Mouse (Mus musculus) megakaryocyte progenitor cell, adult 5-6 weeks (primary cell): ENCODE results near the gene 3110040N11Rik. TPM values are rescaled to one million over a fixed set of nuclear protein-coding genes. Genes with fewer than 3 reads are reported as not detected.

Experiments used
- ATAC-seq: replicated peaks from 2 replicates; pipeline ENCODE4 v1.8.0; 2016; ENCODE audit warnings: mild to moderate bottlenecking, moderate TSS enrichment, inconsistent platforms; ENCODE audit not compliant: poor library complexity
- total RNA-seq, 2 experiments: library from RNA; stranded (forward) in 1 of 2; stranded (reverse) in 1 of 2; fragments of 157-497, 149-512 nt in 1 of 2; fragments of 200-1000 nt in 1 of 2; gene quantifications; 2 replicates each; pipeline versions ENCODE4 v1.2.3 to v1.2.4; 2015 to 2017

Gene 3110040N11Rik
- total RNA-seq, 2 experiments from 2014 or later: 45.7 to 102 TPM

DNA sequence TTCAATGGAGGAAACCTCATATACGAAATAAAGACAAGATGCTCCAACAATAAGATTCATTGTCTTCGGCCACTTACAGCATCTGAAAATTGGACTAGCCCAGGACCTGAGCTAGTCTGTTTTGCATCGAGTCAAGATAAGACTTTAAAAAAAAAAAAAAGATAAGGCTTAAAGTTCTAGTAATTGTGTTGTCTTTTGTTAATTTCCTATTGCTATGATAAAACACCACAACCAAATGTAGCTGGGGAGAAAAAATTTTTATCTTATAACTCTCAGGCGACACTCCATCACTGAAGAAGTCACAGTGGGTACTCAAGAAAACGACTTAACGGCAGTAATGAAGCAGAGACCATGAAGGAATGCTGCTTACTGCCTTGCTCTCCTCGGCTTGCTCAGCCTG, 49.3 kb downstream of the 3110040N11Rik start:
- ATAC-seq: no peak

DNA sequence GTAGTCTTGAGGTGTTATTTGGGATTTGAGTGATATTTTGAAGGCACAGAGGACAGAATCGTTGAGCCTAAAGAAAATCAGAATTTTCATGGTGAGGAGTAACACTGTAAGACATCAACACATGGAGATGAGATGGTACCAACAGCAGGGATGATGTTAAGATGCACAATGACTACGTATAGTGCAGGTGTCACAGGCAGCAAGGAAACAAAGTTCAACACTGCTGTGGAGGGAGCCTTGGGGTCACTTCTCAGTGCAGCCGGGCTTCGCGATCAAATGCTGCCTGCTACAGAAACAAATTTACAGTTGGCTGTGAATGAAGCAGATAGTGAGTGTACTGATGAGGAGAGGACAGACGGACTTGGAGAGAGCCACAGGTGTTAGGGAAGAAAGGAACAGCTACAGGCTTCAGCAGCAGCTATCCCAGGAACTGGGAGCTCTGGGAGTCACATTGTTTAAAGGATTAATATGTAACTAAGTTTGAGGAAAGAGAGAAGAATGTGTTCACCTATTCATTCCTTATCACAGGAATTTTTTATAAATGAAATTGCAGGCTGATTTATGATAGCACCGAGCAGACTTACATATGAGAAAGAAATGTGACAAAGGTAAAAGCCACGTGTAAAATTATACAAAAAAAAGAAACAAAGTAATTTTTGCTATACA, 50.4 kb downstream of the 3110040N11Rik start:
- ATAC-seq: no peak

DNA sequence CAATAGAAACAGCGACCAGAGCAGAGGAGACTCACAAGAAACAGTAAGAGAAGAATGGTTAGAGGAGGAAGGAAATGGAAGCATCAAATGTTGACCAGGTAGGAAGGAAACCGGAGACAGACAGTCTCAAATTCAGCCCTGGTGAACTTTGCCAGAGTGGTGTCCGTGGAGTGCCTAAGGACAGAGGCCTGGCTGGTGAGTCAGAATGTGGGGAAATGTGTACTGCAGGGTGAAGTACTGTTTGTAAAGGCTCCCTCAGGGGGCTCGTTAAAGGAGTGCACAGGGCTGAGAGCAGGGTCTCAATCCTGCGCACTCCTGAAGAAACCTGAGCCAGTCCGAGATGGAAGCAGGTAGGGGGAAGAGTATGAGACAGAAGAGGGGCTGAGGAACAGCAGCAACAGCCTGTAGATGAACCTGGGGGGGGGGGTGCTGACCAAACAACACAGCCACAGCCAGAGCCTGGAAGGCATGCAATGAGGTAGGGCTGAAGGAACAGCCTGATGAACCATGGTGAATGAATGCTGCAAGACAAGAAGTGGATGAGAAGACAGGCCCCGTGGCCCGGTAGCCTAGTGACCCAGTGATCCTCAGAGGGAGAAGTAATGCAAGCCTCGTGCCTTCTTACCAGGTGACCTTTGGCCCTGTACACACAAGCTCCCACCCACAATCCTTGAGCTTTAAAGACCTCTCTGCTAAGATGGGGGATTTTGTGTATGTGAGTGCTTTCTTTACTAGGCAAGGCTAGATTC, 53.8 kb downstream of the 3110040N11Rik start:
- ATAC-seq: no peak

DNA sequence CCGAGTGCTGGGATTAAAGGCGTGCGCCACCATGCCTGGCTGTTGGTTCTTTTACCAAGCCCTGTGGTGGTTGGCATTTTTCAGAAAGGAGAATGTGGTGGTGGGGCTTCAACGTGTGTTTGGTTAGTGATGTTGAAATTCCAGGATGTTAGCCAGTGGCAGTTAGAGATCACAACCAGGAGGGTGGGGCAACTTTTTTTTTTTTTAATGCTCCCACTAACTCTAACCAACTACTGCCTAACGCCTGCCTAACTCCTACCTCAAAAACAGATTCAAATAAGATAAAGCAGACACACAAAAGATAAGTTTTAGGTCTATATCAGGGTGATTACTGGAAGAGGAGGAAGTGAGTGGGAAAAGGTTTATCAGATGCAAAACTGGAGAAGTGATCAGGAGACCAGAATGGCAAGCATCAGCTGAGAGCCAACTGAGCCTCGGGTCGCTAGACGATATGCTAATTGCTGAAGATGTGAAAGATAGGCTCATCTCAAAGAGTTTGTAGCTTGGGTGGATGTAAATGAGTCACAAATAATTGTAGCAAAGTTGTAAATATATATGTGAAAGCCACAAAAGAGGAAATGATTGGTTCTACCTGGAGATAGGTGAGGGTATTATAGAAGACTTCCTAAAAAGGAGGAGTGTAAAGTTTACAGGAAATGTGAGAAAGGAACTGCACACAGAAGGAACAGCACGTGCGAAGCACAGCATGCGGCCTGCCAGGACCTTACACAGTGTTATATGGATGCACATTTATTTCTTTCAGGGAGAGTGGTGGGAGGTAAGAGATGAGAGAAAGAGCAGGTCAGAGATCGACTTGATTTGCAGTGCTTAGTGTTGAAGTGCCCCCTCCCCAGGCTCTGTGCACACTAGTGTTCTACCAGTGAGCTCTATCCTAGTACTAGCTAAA, 56.8 kb downstream of the 3110040N11Rik start:
- ATAC-seq: peak; percentile 43

Other genes starting within 250 kb of the 3110040N11Rik start
- gene Fsd2, start 222.5 kb downstream of the 3110040N11Rik start, total RNA-seq (2015): 0.17 TPM in 1 of 2 replicates, not detected in the other
- gene Fsd2, start 222.5 kb downstream of the 3110040N11Rik start, total RNA-seq (2017): 0.04 and 0.27 TPM in 2 replicates
- 12.3 and 13.4 TPM in 2 replicates for gene Whamm, start 218.2 kb downstream of the 3110040N11Rik start, total RNA-seq (2015)
- gene Whamm, start 218.2 kb downstream of the 3110040N11Rik start, total RNA-seq (2017): 17.5 and 18.6 TPM in 2 replicates
- gene Homer2, start 82.0 kb downstream of the 3110040N11Rik start, total RNA-seq (2015): 0.44 TPM in 2 replicates
- 0.71 and 0.74 TPM in 2 replicates for gene Homer2, start 82.0 kb downstream of the 3110040N11Rik start, total RNA-seq (2017)
- gene Ramac, start 26.6 kb downstream of the 3110040N11Rik start, total RNA-seq (2015): 92.8 and 94.7 TPM in 2 replicates
- 75.0 and 79.8 TPM in 2 replicates for gene Ramac, start 26.6 kb downstream of the 3110040N11Rik start, total RNA-seq (2017)
- 55.0 and 59.1 TPM in 2 replicates for gene Btbd1, start 40.0 kb upstream of the 3110040N11Rik start, total RNA-seq (2015)
- 70.8 and 105 TPM in 2 replicates for gene Btbd1, start 40.0 kb upstream of the 3110040N11Rik start, total RNA-seq (2017)
- not detected in 2 replicates for gene Gm10160, start 66.3 kb upstream of the 3110040N11Rik start, total RNA-seq (2015)
- gene Gm10160, start 66.3 kb upstream of the 3110040N11Rik start, total RNA-seq (2017): not detected in 2 replicates
- 186 and 194 TPM in 2 replicates for gene Tm6sf1, start 69.5 kb upstream of the 3110040N11Rik start, total RNA-seq (2015)
- 159 and 203 TPM in 2 replicates for gene Tm6sf1, start 69.5 kb upstream of the 3110040N11Rik start, total RNA-seq (2017)
- gene Hdgfl3, start 145.0 kb upstream of the 3110040N11Rik start, total RNA-seq (2015): 0.37 and 1.6 TPM in 2 replicates
- gene Hdgfl3, start 145.0 kb upstream of the 3110040N11Rik start, total RNA-seq (2017): 0.87 and 1.5 TPM in 2 replicates
- gene Bnc1, start 202.8 kb upstream of the 3110040N11Rik start, total RNA-seq (2015): not detected in 2 replicates
- not detected in 2 replicates for gene Bnc1, start 202.8 kb upstream of the 3110040N11Rik start, total RNA-seq (2017)